Mouse (Mus musculus): ENCODE data around the gene Klk1b8. TPM values are rescaled to one million over a fixed set of nuclear protein-coding genes. Genes with fewer than 3 reads are reported as not detected.

Klk1b8 gene
- total and polyA plus RNA-seq, 3 experiments = not detected

GRCm38 (mm10) chr7:43921087-43921486 lies 29.4 kb upstream of the Klk1b8 start:
- in situ Hi-C loops (cut with MboI; ENCODE audit: low pct_ligation_motif_present, low pct_unique_long_range_greater_than_20kb, low sequenced_read_pairs) = loop anchor here (5.0 kb wide), 1 partner anchor 39 kb away; the partner anchor contains the start of gene Klk4
- Histone ChIP-seq H3K27ac (ENCODE audit: insufficient read depth, low read depth) (no peak overlapping the region), H3K4me1 (ENCODE audit: control insufficient read depth in 1 of 2, insufficient read depth in 2 of 2) (peaks cover 0 to 8% of the 10 kb centered on the region in 2 experiments; a peak in 2 of 4 replicates)

GRCm38 (mm10) chr7:43921941-43922340 lies 28.5 kb upstream of the Klk1b8 start:
- Histone ChIP-seq H3K79me2 (replicated peaks; ENCODE audit: control insufficient read depth, extremely low read depth, insufficient read depth, poor library complexity, severe bottlenecking) (no peaks in the 10 kb centered on the region), H3K27ac (ENCODE audit: insufficient read depth, low read depth) (no peak overlapping the region), H3K4me1 (ENCODE audit: control insufficient read depth in 1 of 2, insufficient read depth in 2 of 2) (peaks cover 0 to 8% of the 10 kb centered on the region in 2 experiments; a peak in 2 of 4 replicates), H3K9me3 (replicated peaks; ENCODE audit: low read length) (no peaks in the 10 kb centered on the region), H3K4me2 (ENCODE audit: insufficient read depth, low read depth, poor library complexity, severe bottlenecking) (no peak overlapping the region), H3K4me3 (replicated peaks in 1 of 3; ENCODE audit: low read depth in 2 of 3, low read length in 2 of 3, poor library complexity in 1 of 3) (no peak overlapping the region), H3K36me3 (replicated peaks in 1 of 2; ENCODE audit: control insufficient read depth in 1 of 2, insufficient read depth in 1 of 2, low read length in 1 of 2) (no peaks in the 10 kb centered on the region), H3K9ac (ENCODE audit: insufficient read depth, low read depth) (no peak overlapping the region), H3K27me3 (replicated peaks) (peaks cover 78% of the 10 kb centered on the region)
- TF ChIP-seq KAT2A (IDR thresholded peaks at IDR 0.05; ENCODE audit: insufficient replicate concordance, low read length) (no peak), ZC3H11A (IDR thresholded peaks at IDR 0.05; ENCODE audit: low read depth, low read length) (no peak), NELFE (IDR thresholded peaks at IDR 0.05; ENCODE audit: low read depth, low read length) (no peak), UBTF (IDR thresholded peaks at IDR 0.05; ENCODE audit: low read depth, low read length) (no peak), CTCF (conservative IDR thresholded peaks at IDR 0.05 in 1 of 2, IDR thresholded peaks at IDR 0.05 in 1 of 2; ENCODE audit: low read depth in 2 of 2, low read length in 2 of 2) (no peak), ELF1 (IDR thresholded peaks at IDR 0.05; ENCODE audit: low read depth, low read length) (no peak), USF1 (IDR thresholded peaks at IDR 0.05; ENCODE audit: low read depth, low read length) (no peak), PAX5 (IDR thresholded peaks at IDR 0.05; ENCODE audit: low read length) (no peak), BHLHE40 (IDR thresholded peaks at IDR 0.05; ENCODE audit: low read depth, low read length) (no peak), SMC3 (IDR thresholded peaks at IDR 0.05; ENCODE audit: low read depth, low read length) (no peak)
- in situ Hi-C loops (cut with MboI; ENCODE audit: low pct_ligation_motif_present, low pct_unique_long_range_greater_than_20kb, low sequenced_read_pairs) = loop anchor here (5.0 kb wide), 1 partner anchor 40 kb away; the partner anchor contains the start of gene Klk4
- DNase-seq (ENCODE audit: extremely low read depth) = no peak
- dilution Hi-C loops (cut with MboI; ENCODE audit: extremely low pct_ligation_motif_present, extremely low pct_unique_long_range_greater_than_20kb, low sequenced_read_pairs) = no loop called here

More at GRCm38 (mm10) chr7:43921087-43921486, 29.4 kb upstream of the Klk1b8 start:
- no peak for DNase-seq (ENCODE audit: extremely low read depth)
- no peak overlapping the region for H3K4me2 ChIP-seq (ENCODE audit: insufficient read depth, low read depth, poor library complexity, severe bottlenecking)
- peaks cover 83% of the 10 kb centered on the region for H3K27me3 ChIP-seq (replicated peaks)
- dilution Hi-C loops (cut with MboI; ENCODE audit: extremely low pct_ligation_motif_present, extremely low pct_unique_long_range_greater_than_20kb, low sequenced_read_pairs) = no loop called here
- no peak overlapping the region for H3K4me3 ChIP-seq (replicated peaks in 1 of 3; ENCODE audit: low read depth in 2 of 3, low read length in 2 of 3, poor library complexity in 1 of 3)
- no peaks in the 10 kb centered on the region for H3K79me2 ChIP-seq (replicated peaks; ENCODE audit: control insufficient read depth, extremely low read depth, insufficient read depth, poor library complexity, severe bottlenecking)
- H3K9ac ChIP-seq (ENCODE audit: insufficient read depth, low read depth) = no peak overlapping the region
- TF ChIP-seq NELFE (IDR thresholded peaks at IDR 0.05; ENCODE audit: low read depth, low read length) (no peak), ZNF384 (IDR thresholded peaks at IDR 0.05; ENCODE audit: low read depth, low read length) (no peak), ELF1 (IDR thresholded peaks at IDR 0.05; ENCODE audit: low read depth, low read length) (no peak), ZKSCAN1 (IDR thresholded peaks at IDR 0.05; ENCODE audit: borderline replicate concordance, low read depth, low read length) (no peak), JUN (IDR thresholded peaks at IDR 0.05; ENCODE audit: insufficient read depth, low read depth, low read length) (no peak), KAT2A (IDR thresholded peaks at IDR 0.05; ENCODE audit: insufficient replicate concordance, low read length) (no peak), SMC3 (IDR thresholded peaks at IDR 0.05; ENCODE audit: low read depth, low read length) (no peak), USF1 (IDR thresholded peaks at IDR 0.05; ENCODE audit: low read depth, low read length) (no peak), TCF12 (IDR thresholded peaks at IDR 0.05; ENCODE audit: low read depth, low read length) (no peak), UBTF (IDR thresholded peaks at IDR 0.05; ENCODE audit: low read depth, low read length) (no peak), HCFC1 (IDR thresholded peaks at IDR 0.05; ENCODE audit: low read depth, low read length) (no peak), CHD2 (IDR thresholded peaks at IDR 0.05; ENCODE audit: low read length) (no peak), ZC3H11A (IDR thresholded peaks at IDR 0.05; ENCODE audit: low read depth, low read length) (no peak), PAX5 (IDR thresholded peaks at IDR 0.05; ENCODE audit: low read length) (no peak), ETS1 (conservative IDR thresholded peaks at IDR 0.05; ENCODE audit: low read depth, low read length) (no peak), MAZ (IDR thresholded peaks at IDR 0.05; ENCODE audit: low read depth, low read length) (no peak), MEF2A (IDR thresholded peaks at IDR 0.05; ENCODE audit: borderline replicate concordance, low read depth, low read length) (no peak), RAD21 (IDR thresholded peaks at IDR 0.05; ENCODE audit: low read depth, low read length) (no peak), TBP (conservative IDR thresholded peaks at IDR 0.05; ENCODE audit: low read depth, low read length) (no peak), POLR2AphosphoS2 (IDR thresholded peaks at IDR 0.05; ENCODE audit: low read depth, low read length) (no peak)
- no peaks in the 10 kb centered on the region for H3K9me3 ChIP-seq (replicated peaks; ENCODE audit: low read length)
- H3K36me3 ChIP-seq (replicated peaks in 1 of 2; ENCODE audit: control insufficient read depth in 1 of 2, insufficient read depth in 1 of 2, low read length in 1 of 2) = no peaks in the 10 kb centered on the region

All from CH12.LX (cell line).